Mouse (Mus musculus) limb, embryonic 14.5 days (tissue): ENCODE data around the gene Gna15. TPM values are rescaled to one million over a fixed set of nuclear protein-coding genes. Genes with fewer than 3 reads are reported as not detected.

ENCODE experiments used
- ATAC-seq: fragments of 200-750 bp; cut with Nextera tagmentation; 2 replicates; pipeline ENCODE4 v1.8.0; 2017; ENCODE audit warnings: low read depth, moderate number of reproducible peaks, moderate TSS enrichment; ENCODE audit not compliant: low FRiP score
- DNase-seq: peaks from one replicate; pipeline ENCODE4 v3.0.0-alpha.2; 2015; ENCODE audit warnings: low spot score
- H3K27ac ChIP-seq: fragments of 300-500 bp; sonication (generic); replicated peaks from 2 replicates; pipeline ENCODE4 v1.5.1; 2014; ENCODE audit warnings: low read depth, mild to moderate bottlenecking, low read length, moderate library complexity, mixed read lengths
- H3K27me3 ChIP-seq: fragments of 300-500 bp; sonication (generic); 2 replicates; pipeline ENCODE4 v1.6.1; 2014; ENCODE audit warnings: low read length, mixed read lengths; ENCODE audit not compliant: control insufficient read depth, insufficient read depth
- H3K36me3 ChIP-seq: fragments of 300-500 bp; sonication (generic); 2 replicates; pipeline ENCODE4 v1.6.1; 2014; ENCODE audit warnings: mild to moderate bottlenecking, low read length, moderate library complexity, mixed read lengths; ENCODE audit not compliant: control insufficient read depth, insufficient read depth
- H3K4me1 ChIP-seq: fragments of 300-500 bp; sonication (generic); 2 replicates; pipeline ENCODE4 v1.6.1; 2014; ENCODE audit warnings: antibody characterized with exemption, low read length, mixed read lengths; ENCODE audit not compliant: control insufficient read depth, insufficient read depth
- H3K4me2 ChIP-seq: fragments of 300-500 bp; sonication (generic); replicated peaks from 2 replicates; pipeline ENCODE4 v1.6.1; 2014; ENCODE audit warnings: low read depth, mild to moderate bottlenecking, low read length, moderate library complexity; ENCODE audit not compliant: severe bottlenecking
- H3K4me3 ChIP-seq: fragments of 300-500 bp; sonication (generic); replicated peaks from 2 replicates; pipeline ENCODE4 v1.5.1; 2014; ENCODE audit warnings: low read length
- H3K9ac ChIP-seq: fragments of 300-500 bp; sonication (generic); 2 replicates; pipeline ENCODE4 v1.6.1; 2014; ENCODE audit warnings: mild to moderate bottlenecking, low read depth, low read length, moderate library complexity; ENCODE audit not compliant: severe bottlenecking
- H3K9me3 ChIP-seq: fragments of 300-500 bp; sonication (generic); 2 replicates; pipeline ENCODE4 v1.6.1; 2016; ENCODE audit warnings: low read length; ENCODE audit not compliant: control insufficient read depth
- POLR2A ChIP-seq: fragments of 200-500 bp; IDR thresholded peaks from 2 replicates; pipeline ENCODE4 v1.8.0; 2012; ENCODE audit warnings: inconsistent platforms, mild to moderate bottlenecking, moderate library complexity, borderline replicate concordance; ENCODE audit not compliant: insufficient read depth, insufficient read length; ENCODE audit errors: extremely low read depth
- WGBS: fragments of 180-500 bp; shearing (Covaris S2); extraction: QIAGEN DNeasy Blood & Tissue Kit; methylation state at CpG from one replicate; pipeline ENCODE4 v1.1.7; 2014; 5-methylcytosine and 5-hydroxymethylcytosine counted together
- microRNA-seq: library from miRNA; unstranded; fragments of <30 nt; microRNA quantifications from one replicate; pipeline ENCODE4, GENCODE M21; 2016
- polyA plus RNA-seq, 2 experiments: library from polyadenylated mRNA; depleted of rRNA in 1 of 2; stranded (reverse) in 1 of 2; unstranded in 1 of 2; fragments of >200 nt; fragmentation: Nextera tagmentation in 1 of 2; extraction: Ambion mirVana in 1 of 2; gene quantifications; 2 replicates each; pipeline versions ENCODE4 v1.2.1 to v1.2.3; 2012 to 2014

The Gna15 gene
- polyA plus RNA-seq, 2 experiments = 3.4 to 3.8 TPM

DNA sequence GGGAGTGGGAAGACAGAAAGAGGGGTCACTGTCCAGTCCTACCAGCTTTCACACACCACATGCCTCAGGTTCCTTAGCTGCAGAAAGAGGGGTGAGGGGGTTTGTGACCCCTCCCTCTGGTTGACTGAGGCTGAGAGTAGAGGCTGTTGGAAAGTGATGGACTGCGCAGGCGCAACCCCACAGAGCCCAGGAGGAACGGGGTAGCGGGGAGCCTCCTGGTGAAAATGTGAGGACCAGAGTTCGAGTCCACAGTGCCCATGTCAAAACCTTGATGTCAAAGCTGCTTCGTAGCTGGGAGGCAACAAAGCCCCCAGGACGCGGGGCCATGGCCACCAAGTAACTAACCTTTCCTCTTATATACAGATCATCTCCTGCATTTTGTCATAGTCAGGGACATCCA, 66.4 kb downstream of the Gna15 start:
- 87% methylated on average over 8 of the region's 8 CpGs for WGBS

GRCm38 (mm10) chr10:81456983-81457563, 67.0 kb downstream of the Gna15 start:
- H3K4me3 ChIP-seq = no peak overlapping the region
- DNase-seq (no peak), ATAC-seq (no peak)
- H3K4me1 ChIP-seq = no peaks in the 10 kb centered on the region
- TF ChIP-seq POLR2A = no peak
- peaks cover 93% of the 10 kb centered on the region for H3K27me3 ChIP-seq
- H3K27ac ChIP-seq = no peak overlapping the region
- no peak overlapping the region for H3K9ac ChIP-seq
- H3K9me3 ChIP-seq = no peaks in the 10 kb centered on the region
- no peak overlapping the region for H3K4me2 ChIP-seq
- no peaks in the 10 kb centered on the region for H3K36me3 ChIP-seq
- WGBS = 36% methylated on average over 12 of the region's 12 CpGs

More for the DNA sequence above, 66.4 kb downstream of the Gna15 start:
- Histone ChIP-seq H3K36me3 (no peaks in the 10 kb centered on the region), H3K9ac (no peak overlapping the region), H3K4me3 (no peak overlapping the region), H3K27me3 (peaks cover 93% of the 10 kb centered on the region), H3K4me2 (no peak overlapping the region), H3K9me3 (no peaks in the 10 kb centered on the region), H3K4me1 (no peaks in the 10 kb centered on the region), H3K27ac (no peak overlapping the region)
- ATAC-seq (no peak), DNase-seq (no peak)
- TF ChIP-seq POLR2A = no peak

- Histone ChIP-seq H3K4me3 (no peak within 1 kb of the TSS), H3K4me2 (no peak within 1 kb of the TSS), H3K27ac (no peak within 1 kb of the TSS), H3K4me1 (no peaks in the 10 kb centered on the region), H3K36me3 (no peaks in the 10 kb centered on the region), H3K27me3 (peaks cover 92% of the 10 kb centered on the region), H3K9ac (no peak within 1 kb of the TSS), H3K9me3 (no peaks in the 10 kb centered on the region)
- no peak for TF ChIP-seq POLR2A
- WGBS = 65% methylated on average over 28 of the region's 28 CpGs
- no peak for DNase-seq
- no peak for ATAC-seq
These were observed 68.7 kb downstream of the Gna15 start, which contains the start of gene Nfic for GRCm38 (mm10) chr10:81455181-81455895. Nfic (minus strand) TSS chr10:81455635.

DNA sequence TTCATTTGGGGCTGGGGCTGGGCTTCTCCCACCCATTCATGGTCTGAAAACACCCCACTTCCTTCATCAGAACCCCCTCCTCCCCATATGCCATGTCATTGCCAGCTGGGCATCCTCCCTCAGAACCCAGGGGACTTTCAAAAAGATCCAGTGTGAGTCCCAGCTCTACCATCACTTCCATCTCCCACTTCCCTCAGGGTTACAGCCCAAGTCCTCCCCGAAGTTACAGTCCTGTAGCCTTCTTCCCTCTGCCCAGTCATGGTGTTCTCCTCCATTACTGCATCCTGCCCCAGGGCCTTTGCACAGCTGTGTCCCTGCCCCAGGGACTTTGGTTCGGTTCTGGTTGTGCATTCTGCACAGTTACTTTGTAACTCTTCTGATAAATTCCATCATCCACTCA, 69.9 kb downstream of the Gna15 start:
- no peak overlapping the region for H3K4me2 ChIP-seq
- no peaks in the 10 kb centered on the region for H3K36me3 ChIP-seq
- no peak for ATAC-seq
- TF ChIP-seq POLR2A = no peak
- peaks cover 79% of the 10 kb centered on the region for H3K27me3 ChIP-seq
- no peaks in the 10 kb centered on the region for H3K9me3 ChIP-seq
- no peak overlapping the region for H3K4me3 ChIP-seq
- H3K27ac ChIP-seq = no peak overlapping the region
- WGBS = 71% methylated on average over 2 of the region's 2 CpGs
- no peak for DNase-seq
- H3K9ac ChIP-seq = no peak overlapping the region
- no peaks in the 10 kb centered on the region for H3K4me1 ChIP-seq

DNA sequence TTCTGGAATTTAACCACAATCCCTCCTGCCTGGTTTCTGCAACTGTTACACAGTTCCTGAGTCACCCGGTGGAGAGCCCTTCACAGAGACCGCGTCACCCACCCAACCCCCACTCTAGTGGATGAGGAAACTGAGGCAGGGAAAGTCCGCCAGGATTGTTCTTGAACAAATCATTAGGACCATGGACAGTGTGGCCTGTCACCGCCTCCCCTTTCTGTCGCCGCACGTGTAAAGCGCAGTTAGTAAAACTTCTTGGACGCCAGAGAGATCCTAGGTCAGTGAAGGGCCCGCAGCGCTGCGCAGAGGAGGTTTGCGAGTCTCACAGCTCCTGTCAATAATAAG, 71.1 kb downstream of the Gna15 start:
- Histone ChIP-seq H3K27me3 (peaks cover 71% of the 10 kb centered on the region), H3K9me3 (no peaks in the 10 kb centered on the region), H3K27ac (no peak overlapping the region), H3K4me1 (no peaks in the 10 kb centered on the region), H3K4me3 (no peak overlapping the region), H3K36me3 (no peaks in the 10 kb centered on the region), H3K4me2 (no peak overlapping the region), H3K9ac (no peak overlapping the region)
- 5% methylated on average over 14 of the region's 14 CpGs for WGBS
- no peak for TF ChIP-seq POLR2A
- ATAC-seq (no peak), DNase-seq (no peak)

Small RNA genes within 50 kb of the gene (microRNA-seq; reads per million reads assigned to microRNA genes)
- not detected for gene Gm25595

Other genes starting within 250 kb of the Gna15 start
- 2.8 and 3.5 TPM in 2 replicates for gene Tjp3, start 232.6 kb downstream of the Gna15 start, polyA plus RNA-seq (2012; rRNA removed)
- 5.2 and 6.4 TPM in 2 replicates for gene Tjp3, start 232.6 kb downstream of the Gna15 start, polyA plus RNA-seq (2014; fragmentation: Nextera tagmentation; extraction: Ambion mirVana)
- 70.4 and 93.4 TPM in 2 replicates for gene Pip5k1c, start 231.3 kb downstream of the Gna15 start, polyA plus RNA-seq (2012; rRNA removed)
- gene Pip5k1c, start 231.3 kb downstream of the Gna15 start, polyA plus RNA-seq (2014; fragmentation: Nextera tagmentation; extraction: Ambion mirVana) = 53.0 and 60.4 TPM in 2 replicates
- gene Cactin, start 203.1 kb downstream of the Gna15 start, polyA plus RNA-seq (2012; rRNA removed) = 46.5 and 50.0 TPM in 2 replicates
- 25.3 and 33.9 TPM in 2 replicates for gene Cactin, start 203.1 kb downstream of the Gna15 start, polyA plus RNA-seq (2014; fragmentation: Nextera tagmentation; extraction: Ambion mirVana)
- 9.2 and 13.7 TPM in 2 replicates for gene Tbxa2r, start 195.5 kb downstream of the Gna15 start, polyA plus RNA-seq (2012; rRNA removed)
- gene Tbxa2r, start 195.5 kb downstream of the Gna15 start, polyA plus RNA-seq (2014; fragmentation: Nextera tagmentation; extraction: Ambion mirVana) = 8.5 and 10.8 TPM in 2 replicates
- gene Gipc3, start 181.0 kb downstream of the Gna15 start, polyA plus RNA-seq (2012; rRNA removed) = 0.09 and 0.12 TPM in 2 replicates
- gene Gipc3, start 181.0 kb downstream of the Gna15 start, polyA plus RNA-seq (2014; fragmentation: Nextera tagmentation; extraction: Ambion mirVana) = 0.06 TPM in 2 replicates
- gene Hmg20b, start 173.7 kb downstream of the Gna15 start, polyA plus RNA-seq (2012; rRNA removed) = 135 and 137 TPM in 2 replicates
- 92.9 and 104 TPM in 2 replicates for gene Hmg20b, start 173.7 kb downstream of the Gna15 start, polyA plus RNA-seq (2014; fragmentation: Nextera tagmentation; extraction: Ambion mirVana)
- 12.0 and 18.5 TPM in 2 replicates for gene Mfsd12, start 166.7 kb downstream of the Gna15 start, polyA plus RNA-seq (2012; rRNA removed)
- 6.8 and 8.0 TPM in 2 replicates for gene Mfsd12, start 166.7 kb downstream of the Gna15 start, polyA plus RNA-seq (2014; fragmentation: Nextera tagmentation; extraction: Ambion mirVana)
- 0.43 and 0.95 TPM in 2 replicates for gene 4930404N11Rik, start 158.4 kb downstream of the Gna15 start, polyA plus RNA-seq (2012; rRNA removed)
- gene 4930404N11Rik, start 158.4 kb downstream of the Gna15 start, polyA plus RNA-seq (2014; fragmentation: Nextera tagmentation; extraction: Ambion mirVana) = 0.37 and 0.41 TPM in 2 replicates
- 109 and 142 TPM in 2 replicates for gene Fzr1, start 145.7 kb downstream of the Gna15 start, polyA plus RNA-seq (2012; rRNA removed)
- gene Fzr1, start 145.7 kb downstream of the Gna15 start, polyA plus RNA-seq (2014; fragmentation: Nextera tagmentation; extraction: Ambion mirVana) = 92.8 and 95.5 TPM in 2 replicates
- gene Dohh, start 139.8 kb downstream of the Gna15 start, polyA plus RNA-seq (2012; rRNA removed) = 54.3 and 66.7 TPM in 2 replicates
- 60.0 and 63.7 TPM in 2 replicates for gene Dohh, start 139.8 kb downstream of the Gna15 start, polyA plus RNA-seq (2014; fragmentation: Nextera tagmentation; extraction: Ambion mirVana)
- gene Gm48551, start 139.8 kb downstream of the Gna15 start, polyA plus RNA-seq (2012; rRNA removed) = 4.3 and 5.0 TPM in 2 replicates
- 1.1 and 2.9 TPM in 2 replicates for gene Gm48551, start 139.8 kb downstream of the Gna15 start, polyA plus RNA-seq (2014; fragmentation: Nextera tagmentation; extraction: Ambion mirVana)
- 6.8 and 9.5 TPM in 2 replicates for gene Gm48552, start 135.2 kb downstream of the Gna15 start, polyA plus RNA-seq (2012; rRNA removed)
- gene Gm48552, start 135.2 kb downstream of the Gna15 start, polyA plus RNA-seq (2014; fragmentation: Nextera tagmentation; extraction: Ambion mirVana) = 0.99 and 1.2 TPM in 2 replicates
- 7.5 and 7.8 TPM in 2 replicates for gene Smim24, start 131.2 kb downstream of the Gna15 start, polyA plus RNA-seq (2012; rRNA removed)
- gene Smim24, start 131.2 kb downstream of the Gna15 start, polyA plus RNA-seq (2014; fragmentation: Nextera tagmentation; extraction: Ambion mirVana) = 4.3 and 4.6 TPM in 2 replicates
- 38.1 and 56.4 TPM in 2 replicates for gene Nfic, start 68.6 kb downstream of the Gna15 start, polyA plus RNA-seq (2012; rRNA removed)
- gene Nfic, start 68.6 kb downstream of the Gna15 start, polyA plus RNA-seq (2014; fragmentation: Nextera tagmentation; extraction: Ambion mirVana) = 97.3 and 98.9 TPM in 2 replicates
- gene Celf5, start 41.5 kb downstream of the Gna15 start, polyA plus RNA-seq (2012; rRNA removed) = 5.9 and 7.9 TPM in 2 replicates
- 0.85 and 1.6 TPM in 2 replicates for gene Celf5, start 41.5 kb downstream of the Gna15 start, polyA plus RNA-seq (2014; fragmentation: Nextera tagmentation; extraction: Ambion mirVana)
- 218 and 324 TPM in 2 replicates for gene Ncln, start 27.8 kb downstream of the Gna15 start, polyA plus RNA-seq (2012; rRNA removed)
- 76.4 and 89.7 TPM in 2 replicates for gene Ncln, start 27.8 kb downstream of the Gna15 start, polyA plus RNA-seq (2014; fragmentation: Nextera tagmentation; extraction: Ambion mirVana)
- gene S1pr4, start 24.1 kb downstream of the Gna15 start, polyA plus RNA-seq (2012; rRNA removed) = 0.50 and 0.79 TPM in 2 replicates
- 0.23 and 0.66 TPM in 2 replicates for gene S1pr4, start 24.1 kb downstream of the Gna15 start, polyA plus RNA-seq (2014; fragmentation: Nextera tagmentation; extraction: Ambion mirVana)
- 97.4 and 116 TPM in 2 replicates for gene Gna11, start 21.0 kb upstream of the Gna15 start, polyA plus RNA-seq (2012; rRNA removed)
- gene Gna11, start 21.0 kb upstream of the Gna15 start, polyA plus RNA-seq (2014; fragmentation: Nextera tagmentation; extraction: Ambion mirVana) = 89.1 and 91.7 TPM in 2 replicates
- gene Aes, start 35.3 kb upstream of the Gna15 start, polyA plus RNA-seq (2012; rRNA removed) = 472 and 473 TPM in 2 replicates
- 380 and 393 TPM in 2 replicates for gene Aes, start 35.3 kb upstream of the Gna15 start, polyA plus RNA-seq (2014; fragmentation: Nextera tagmentation; extraction: Ambion mirVana)
- gene Tle2, start 50.3 kb upstream of the Gna15 start, polyA plus RNA-seq (2012; rRNA removed) = 250 and 345 TPM in 2 replicates
- gene Tle2, start 50.3 kb upstream of the Gna15 start, polyA plus RNA-seq (2014; fragmentation: Nextera tagmentation; extraction: Ambion mirVana) = 38.1 and 52.2 TPM in 2 replicates
- gene Tle6, start 76.8 kb upstream of the Gna15 start, polyA plus RNA-seq (2012; rRNA removed) = 24.2 and 28.0 TPM in 2 replicates
- gene Tle6, start 76.8 kb upstream of the Gna15 start, polyA plus RNA-seq (2014; fragmentation: Nextera tagmentation; extraction: Ambion mirVana) = 9.2 and 16.6 TPM in 2 replicates
- gene BC025920, start 82.0 kb upstream of the Gna15 start, polyA plus RNA-seq (2012; rRNA removed) = 3.8 and 4.0 TPM in 2 replicates
- gene BC025920, start 82.0 kb upstream of the Gna15 start, polyA plus RNA-seq (2014; fragmentation: Nextera tagmentation; extraction: Ambion mirVana) = 0.58 and 0.78 TPM in 2 replicates
- gene Sirt6, start 103.6 kb upstream of the Gna15 start, polyA plus RNA-seq (2012; rRNA removed) = 70.7 and 92.4 TPM in 2 replicates
- gene Sirt6, start 103.6 kb upstream of the Gna15 start, polyA plus RNA-seq (2014; fragmentation: Nextera tagmentation; extraction: Ambion mirVana) = 39.5 and 40.7 TPM in 2 replicates
- 79.9 and 100 TPM in 2 replicates for gene Ankrd24, start 104.3 kb upstream of the Gna15 start, polyA plus RNA-seq (2012; rRNA removed)
- 5.3 and 9.6 TPM in 2 replicates for gene Ankrd24, start 104.3 kb upstream of the Gna15 start, polyA plus RNA-seq (2014; fragmentation: Nextera tagmentation; extraction: Ambion mirVana)
- 2.1 and 2.8 TPM in 2 replicates for gene Gm10778, start 124.8 kb upstream of the Gna15 start, polyA plus RNA-seq (2012; rRNA removed)
- 3.8 TPM in 2 replicates for gene Gm10778, start 124.8 kb upstream of the Gna15 start, polyA plus RNA-seq (2014; fragmentation: Nextera tagmentation; extraction: Ambion mirVana)
- gene Zfp433, start 180.6 kb upstream of the Gna15 start, polyA plus RNA-seq (2012; rRNA removed) = 4.9 and 6.6 TPM in 2 replicates
- 15.0 and 18.0 TPM in 2 replicates for gene Zfp433, start 180.6 kb upstream of the Gna15 start, polyA plus RNA-seq (2014; fragmentation: Nextera tagmentation; extraction: Ambion mirVana)
- gene Gm3055, start 246.9 kb upstream of the Gna15 start, polyA plus RNA-seq (2012; rRNA removed) = 3.9 and 6.2 TPM in 2 replicates
- 10.9 and 12.5 TPM in 2 replicates for gene Gm3055, start 246.9 kb upstream of the Gna15 start, polyA plus RNA-seq (2014; fragmentation: Nextera tagmentation; extraction: Ambion mirVana)